Mouse (Mus musculus) liver, adult 2 months (tissue): ENCODE measurements around the gene Cep63.

Experiments
- CTCF ChIP-seq: fragments of 200-500 bp; IDR thresholded peaks from 2 replicates; pipeline ENCODE4 v1.5.1; 2011; ENCODE audit warnings: low read depth, low read length, control low read depth
- POLR2A ChIP-seq: fragments of 200-500 bp; IDR thresholded peaks from 2 replicates; pipeline ENCODE4 v1.6.1; 2011; ENCODE audit warnings: low read length, control low read depth; ENCODE audit not compliant: insufficient read depth; ENCODE audit errors: extremely low read depth

GRCm38 (mm10) chr9:102668906-102669305 lies 42.6 kb upstream of the Cep63 start:
- TF ChIP-seq CTCF: no peak
- no peak for TF ChIP-seq POLR2A
